Mouse (Mus musculus) ovary, postnatal 36 days (tissue): ENCODE measurements around the gene Tbc1d13.

Experiments
- DNase-seq: peaks from one replicate; pipeline ENCODE4 v3.0.0; 2022; ENCODE audit warnings: low spot score, mixed read lengths

The Tbc1d13 gene

GRCm38 (mm10) chr2:30133613-30134377 lies at the start of gene Tbc1d13:
Gene Tbc1d13 (plus strand): TSS chr2:30133746.
- DNase-seq = peak; percentile 98

GRCm38 (mm10) chr2:30084113-30084512 lies 49.4 kb upstream of the Tbc1d13 start:
- no peak for DNase-seq

GRCm38 (mm10) chr2:30084632-30085031 lies 48.9 kb upstream of the Tbc1d13 start:
- DNase-seq = no peak

DNA sequence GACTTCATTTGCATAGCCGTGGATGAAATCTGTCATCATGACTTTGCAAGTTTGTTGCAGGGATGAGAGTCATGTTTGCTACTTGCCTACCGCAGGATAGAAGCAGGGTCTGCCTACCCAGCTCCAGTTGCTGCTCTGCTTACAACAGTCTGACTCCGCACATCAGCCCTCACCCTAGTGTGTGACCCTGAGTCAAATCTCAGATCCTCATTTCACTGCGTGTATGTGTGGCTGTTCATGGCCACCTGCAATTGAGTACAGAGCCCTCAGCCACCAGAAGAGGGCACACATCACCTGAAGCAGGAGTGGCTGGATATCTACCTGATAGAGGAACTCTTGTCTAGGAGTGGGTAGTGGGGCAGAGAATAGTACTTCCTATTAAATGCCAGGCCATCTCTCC lies 46.2 kb upstream of the Tbc1d13 start:
- no peak for DNase-seq

- no peak for DNase-seq
Measured at GRCm38 (mm10) chr2:30091521-30091920, 42.0 kb upstream of the Tbc1d13 start.

GRCm38 (mm10) chr2:30092280-30092918 lies 41.1 kb upstream of the Tbc1d13 start:
- no peak for DNase-seq

GRCm38 (mm10) chr2:30093471-30094207 lies 39.9 kb upstream of the Tbc1d13 start, which contains the start of gene Zdhhc12:
Gene Zdhhc12 (minus strand): TSS chr2:30093648.
- DNase-seq = peak; percentile 97

DNA sequence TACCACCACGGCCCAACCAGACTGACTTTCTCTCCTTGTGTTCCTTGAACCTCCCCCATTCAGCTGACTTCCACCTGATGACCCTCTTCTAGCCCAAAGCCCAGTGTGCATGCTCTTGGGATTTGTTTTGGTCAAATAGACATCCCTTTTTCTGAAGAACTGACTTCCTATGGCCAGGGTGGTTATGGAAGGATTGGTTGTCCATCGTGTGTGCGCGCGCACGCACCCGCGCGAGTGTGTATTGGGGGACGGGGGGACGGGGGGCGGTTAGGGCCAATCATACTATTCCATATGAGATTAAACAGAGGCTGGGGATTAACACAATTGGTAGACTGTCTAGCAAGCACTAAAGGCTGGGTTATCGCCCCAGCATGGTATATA lies 39.3 kb upstream of the Tbc1d13 start:
- no peak for DNase-seq

DNA sequence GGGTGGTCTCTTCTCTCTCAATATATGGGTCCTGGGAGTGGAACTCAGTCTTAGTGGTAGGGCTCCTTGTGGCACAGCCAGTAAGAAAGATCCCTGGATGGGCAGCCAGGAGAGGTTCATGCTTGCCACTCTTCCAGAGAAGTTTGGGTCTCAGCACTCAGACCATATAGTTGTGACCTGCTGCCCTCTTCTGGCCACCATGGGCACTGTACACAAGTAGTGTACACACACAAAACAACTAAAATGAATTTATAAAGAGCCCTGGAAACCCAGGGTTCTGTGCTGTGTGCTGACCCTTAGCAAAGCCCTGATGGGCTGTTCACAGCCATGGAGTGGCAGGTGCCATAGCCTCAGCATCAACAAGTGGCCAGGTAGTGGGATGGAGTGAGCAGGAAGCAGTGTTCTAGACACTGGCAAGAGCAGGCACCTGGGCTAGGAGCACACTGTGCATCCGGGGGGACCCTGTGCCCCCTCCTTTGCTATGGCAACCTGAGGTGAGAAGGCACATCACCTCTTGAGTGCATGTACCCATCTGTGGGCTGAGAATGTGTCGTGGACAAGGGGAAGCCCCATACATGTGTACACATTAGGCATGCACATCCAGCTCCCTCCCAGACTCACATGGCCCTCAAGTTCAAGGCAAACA lies 37.5 kb upstream of the Tbc1d13 start:
- DNase-seq = no peak

DNA sequence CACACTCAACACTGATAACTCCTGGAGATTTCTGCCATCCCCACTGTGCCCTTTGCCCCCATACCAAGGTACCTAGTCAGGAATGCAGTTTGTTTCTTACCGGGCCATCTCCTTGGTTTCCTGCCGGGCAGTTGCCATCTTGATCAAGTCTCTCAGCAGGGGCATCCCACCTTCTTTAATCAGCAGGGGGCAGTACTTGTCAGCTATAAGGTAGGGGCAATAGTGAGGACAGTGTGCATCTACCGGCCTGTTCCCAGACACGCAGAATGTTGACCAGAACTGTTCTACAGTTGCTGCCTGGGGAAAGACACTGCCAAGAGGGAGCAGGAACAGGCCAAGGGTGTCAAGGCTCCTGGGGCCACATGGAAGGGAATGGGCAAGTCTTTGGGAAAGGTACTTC lies 33.3 kb upstream of the Tbc1d13 start:
- no peak for DNase-seq

DNA sequence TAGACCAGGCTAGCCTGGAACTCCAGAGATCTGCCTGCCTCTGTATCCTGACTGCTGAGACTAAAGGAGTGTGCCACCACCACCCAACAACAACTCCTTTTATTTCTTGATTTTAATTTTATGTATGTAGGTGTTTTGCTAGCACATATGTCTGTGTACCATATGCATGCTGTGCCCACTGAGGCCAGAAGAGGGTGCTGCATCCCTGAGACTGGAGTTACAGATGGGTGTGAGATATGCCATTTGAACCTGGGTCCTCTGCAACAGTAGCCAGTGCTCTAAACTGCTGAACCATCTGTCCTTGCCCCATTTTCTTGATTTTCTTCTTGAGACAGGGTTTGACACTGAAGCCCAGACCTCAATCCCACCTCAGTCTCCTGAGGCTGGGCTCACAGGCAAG lies 27.2 kb upstream of the Tbc1d13 start:
- peak; percentile 42 for DNase-seq

DNA sequence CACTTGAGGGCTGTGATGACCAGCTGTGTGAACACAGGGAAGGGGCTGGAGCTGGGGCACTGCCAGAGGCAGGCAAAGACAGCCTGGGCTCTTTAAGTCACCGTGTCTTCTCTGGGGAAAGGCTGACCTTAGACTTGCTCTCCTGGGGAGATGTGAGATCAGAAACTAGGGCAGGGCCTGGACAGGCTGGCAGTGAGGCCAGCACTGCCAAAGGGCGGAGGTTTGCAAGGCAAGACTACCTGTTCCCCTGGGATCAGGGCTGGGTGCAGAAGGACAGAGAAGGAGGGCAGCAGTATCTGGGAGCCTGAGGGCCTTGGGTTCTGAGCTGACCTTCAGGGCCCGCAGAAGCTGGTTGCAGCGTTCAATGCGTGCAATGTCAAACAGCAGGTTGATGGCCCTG lies 25.9 kb upstream of the Tbc1d13 start:
- DNase-seq = no peak

GRCm38 (mm10) chr2:30108260-30108659 lies 25.3 kb upstream of the Tbc1d13 start:
- DNase-seq = no peak

GRCm38 (mm10) chr2:30111500-30111899 lies 22.0 kb upstream of the Tbc1d13 start:
- DNase-seq = no peak

GRCm38 (mm10) chr2:30112564-30112963 lies 21.0 kb upstream of the Tbc1d13 start:
- DNase-seq = no peak

GRCm38 (mm10) chr2:30119641-30120051 lies 13.9 kb upstream of the Tbc1d13 start:
- DNase-seq = no peak

DNA sequence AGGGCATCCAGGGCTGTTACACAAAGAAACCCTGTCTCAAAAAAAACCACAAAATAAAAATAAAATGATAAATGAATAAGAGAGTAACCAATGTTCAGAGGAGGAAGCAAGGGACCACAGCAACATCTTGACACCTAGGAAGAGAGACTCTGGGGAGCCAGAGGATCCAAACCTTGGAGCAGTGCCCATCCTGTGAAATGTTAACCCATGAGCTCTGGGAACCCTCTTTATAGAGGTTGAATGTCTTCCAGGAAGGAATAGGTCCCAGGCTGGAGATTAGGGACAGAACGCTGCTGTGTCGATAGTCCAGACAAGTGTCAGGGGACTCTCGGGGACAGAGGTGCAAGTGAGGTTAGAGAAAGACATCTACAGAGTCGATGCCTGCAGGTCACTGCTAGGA lies 13.3 kb upstream of the Tbc1d13 start:
- DNase-seq = no peak

- DNase-seq = no peak
Measured at GRCm38 (mm10) chr2:30122766-30123165, 10.8 kb upstream of the Tbc1d13 start.

DNA sequence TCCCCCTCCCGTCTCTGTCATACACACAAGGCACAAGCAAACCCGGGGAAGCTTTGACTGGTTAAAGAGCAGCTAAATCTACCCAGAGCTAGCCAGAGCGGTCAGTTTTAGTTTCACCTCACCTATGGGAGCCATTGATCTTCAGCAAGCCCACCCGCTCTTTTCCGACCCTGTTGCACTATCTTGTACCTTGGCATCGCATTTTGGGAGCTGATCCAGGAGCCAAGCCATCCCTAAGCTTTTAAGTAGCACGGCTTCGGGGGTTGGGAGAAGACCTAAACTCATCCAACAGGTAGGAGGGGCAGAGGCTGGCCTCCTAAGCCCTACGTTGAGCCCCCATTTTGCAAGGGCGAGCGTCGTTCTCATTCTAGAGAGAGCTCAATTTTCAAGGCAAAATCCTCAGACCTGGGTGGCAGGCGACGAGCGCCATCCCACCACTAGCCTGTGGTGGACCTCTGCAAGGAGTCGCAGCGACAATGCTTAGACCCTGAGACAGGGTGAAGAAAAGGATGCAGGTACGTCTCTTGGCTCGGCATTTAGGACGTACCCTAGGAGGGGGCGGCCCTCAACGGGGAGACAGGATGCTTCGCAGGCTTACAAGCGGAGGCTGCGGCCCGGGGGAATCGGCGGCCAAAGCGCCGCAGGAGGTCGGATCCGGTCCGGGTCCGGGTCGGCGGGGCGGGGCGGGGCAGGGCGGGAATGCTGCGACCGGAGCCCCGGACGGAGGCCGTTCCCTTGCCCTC lies 9.6 kb upstream of the Tbc1d13 start:
- no peak for DNase-seq

DNA sequence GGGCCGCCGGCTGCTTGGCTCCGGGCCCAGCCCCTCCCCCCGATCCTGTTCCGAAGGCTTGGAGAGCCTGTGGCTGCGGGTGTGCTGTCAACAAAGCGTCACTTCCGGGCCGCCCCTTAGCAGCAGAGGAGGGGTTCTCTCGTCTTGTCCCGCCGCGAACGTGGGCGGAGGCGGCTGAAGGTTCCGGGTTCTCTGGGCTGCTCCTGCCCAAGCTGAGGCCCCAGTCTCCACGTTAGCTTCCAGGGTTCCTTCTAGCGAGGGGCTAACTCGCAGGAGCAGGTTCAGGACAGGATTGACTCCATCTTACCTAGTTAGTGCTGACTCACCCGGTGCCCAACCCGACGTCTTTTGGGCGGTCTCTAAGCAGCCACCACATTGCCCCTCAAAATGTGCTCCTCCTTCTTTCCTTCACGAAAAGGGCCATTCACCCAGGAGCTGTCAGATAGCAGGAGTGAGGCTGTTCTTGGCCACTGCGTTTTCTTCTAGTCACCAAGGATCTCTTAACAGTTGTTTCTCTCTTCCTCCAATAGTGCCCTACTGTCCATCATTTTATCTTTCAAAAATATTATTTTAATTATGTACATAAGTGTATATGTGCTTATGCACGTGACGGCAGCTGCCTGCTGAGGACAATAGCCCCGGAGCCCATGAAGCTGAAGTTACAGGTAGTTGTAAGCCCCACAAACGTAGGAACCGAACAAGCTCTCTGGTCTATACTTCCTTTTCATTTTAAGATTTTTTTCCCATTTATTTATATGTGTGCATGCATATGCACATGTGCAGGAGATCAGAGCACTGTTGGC lies 8.9 kb upstream of the Tbc1d13 start, which contains the start of gene Zer1:
TSS of gene Zer1 (minus strand) at position 114 of the 803 bp plus-strand sequence.
- DNase-seq = peak; percentile 95

- no peak for DNase-seq
Measured at GRCm38 (mm10) chr2:30128789-30129188, 4.8 kb upstream of the Tbc1d13 start.
